Mouse (Mus musculus): ENCODE data around the gene Fuz. TPM values are rescaled to one million over a fixed set of nuclear protein-coding genes. Genes with fewer than 3 reads are reported as not detected.

Gene Fuz
- total RNA-seq (2023; ENCODE audit: inconsistent age) = 27.8 to 31.0 TPM (median 29.5 TPM) in 4 replicates

GRCm38 (mm10) chr7:44895593-44896434, at the start of gene Fuz:
Gene Fuz, plus strand, starts transcription at chr7:44896079.

DNA sequence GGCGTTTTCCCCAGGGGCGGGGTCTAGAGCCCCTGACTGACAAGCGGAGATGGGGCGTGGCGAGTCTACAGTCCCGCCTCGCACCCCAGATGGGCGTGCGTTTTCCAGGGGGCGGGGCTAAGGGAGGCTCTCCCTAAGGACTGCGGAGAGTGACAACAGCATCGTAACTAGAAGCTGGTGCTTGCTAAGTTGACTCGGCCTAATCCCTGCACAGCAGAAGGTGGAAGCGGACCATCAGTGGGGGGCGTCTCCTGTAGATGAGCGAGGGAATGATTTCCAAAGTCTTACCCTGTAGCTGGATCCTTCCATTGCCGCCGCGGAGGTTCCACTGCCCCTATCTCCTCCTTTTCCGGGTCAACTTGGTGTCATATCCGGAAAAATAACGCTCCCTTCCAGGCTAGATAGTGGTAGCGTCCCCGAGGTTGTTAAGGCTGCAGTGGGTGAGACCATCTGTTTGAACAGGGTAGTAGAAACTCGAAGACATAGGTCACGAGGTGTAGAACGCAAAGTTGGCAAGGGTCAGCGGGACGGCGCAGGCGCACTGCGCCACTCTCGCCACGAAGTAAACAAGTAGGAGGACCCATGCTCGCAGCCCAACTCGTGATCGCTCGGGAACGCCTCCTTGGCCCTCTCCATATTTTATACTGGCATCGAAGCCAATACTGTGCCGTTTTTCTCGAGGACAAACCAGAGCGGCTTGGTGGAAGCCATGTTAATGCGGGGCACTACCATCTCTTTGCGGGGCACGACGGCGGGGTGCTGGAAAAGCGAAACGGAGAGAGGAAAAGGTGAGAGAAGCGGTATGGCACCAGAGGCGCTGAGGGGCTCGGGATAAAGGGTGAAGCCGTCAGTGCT, 47.1 kb upstream of the Fuz start, which contains the start of the genes Akt1s1 and Tbc1d17:
TSS of gene Akt1s1 (plus strand) at position 431 of the 855 bp plus-strand sequence.
TSS of gene Tbc1d17 (minus strand) at position 519 of the 855 bp plus-strand sequence.

GRCm38 (mm10) chr7:44857042-44857552, 38.8 kb upstream of the Fuz start, which contains the start of gene Pnkp:
Gene Pnkp, plus strand, starts transcription at chr7:44857139.

DNA sequence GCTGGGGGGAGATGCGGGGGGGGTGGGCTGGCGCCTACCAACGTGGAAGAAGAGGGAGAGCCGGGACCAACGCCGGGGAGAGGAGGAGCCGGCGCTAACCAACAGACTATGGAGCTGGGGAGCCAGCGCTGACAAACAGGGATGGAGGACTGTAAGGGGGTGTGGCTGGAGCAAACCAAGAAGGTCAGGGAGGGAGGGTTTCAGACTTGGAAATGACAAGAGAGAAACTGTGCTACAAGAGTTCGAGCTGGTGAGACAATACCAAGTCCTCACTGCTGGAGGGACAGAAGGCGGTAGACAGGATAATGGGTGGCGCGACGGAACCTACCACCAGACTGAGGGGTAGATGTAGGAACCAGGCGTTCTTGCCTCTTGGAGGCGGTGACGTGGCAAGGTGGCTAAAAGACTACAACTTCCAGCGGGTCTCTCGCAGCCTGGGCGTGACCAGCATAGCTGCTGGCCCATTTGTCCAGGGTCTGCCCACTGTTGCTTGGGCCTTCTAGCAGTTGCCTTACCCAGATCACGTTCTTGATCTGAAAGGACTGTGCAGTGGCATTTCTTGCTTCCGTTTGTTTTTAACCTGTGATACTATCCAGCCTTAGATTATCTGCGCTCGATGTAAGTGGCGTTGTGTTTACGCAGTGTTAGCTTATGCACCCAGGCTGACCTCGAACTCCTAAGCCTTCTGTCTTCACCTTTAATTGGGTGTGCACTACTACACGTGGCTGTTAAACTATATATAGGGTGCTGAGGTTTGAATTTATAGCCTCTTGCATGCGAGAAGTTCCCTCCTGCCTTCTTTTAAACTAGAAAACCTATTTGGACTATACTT, 26.0 kb upstream of the Fuz start, which contains the start of gene Ptov1:
TSS of gene Ptov1 (minus strand) at position 92 of the 832 bp plus-strand sequence.

GRCm38 (mm10) chr7:44892276-44892921, 3.5 kb upstream of the Fuz start, which contains the start of gene Med25:
Gene Med25, minus strand, starts transcription at chr7:44892712.

GRCm38 (mm10) chr7:44929204-44930151, 33.6 kb downstream of the Fuz start, which contains the start of gene Ap2a1:
Gene Ap2a1, minus strand, starts transcription at chr7:44929496.

GRCm38 (mm10) chr7:44942904-44943303, 47.0 kb downstream of the Fuz start, which contains the start of gene Tsks:
Gene Tsks, plus strand, starts transcription at chr7:44943204.

Other genes starting within 250 kb of the Fuz start
- not detected in 4 replicates for gene Myh14, start 225.2 kb upstream of the Fuz start, total RNA-seq (2023; ENCODE audit: inconsistent age)
- not detected in 4 replicates for gene Izumo2, start 187.3 kb upstream of the Fuz start, total RNA-seq (2023; ENCODE audit: inconsistent age)
- gene Vrk3, start 147.7 kb upstream of the Fuz start, total RNA-seq (2023; ENCODE audit: inconsistent age) = 66.6 to 84.4 TPM (median 73.7 TPM) in 4 replicates
- 2.0 to 3.3 TPM (median 2.6 TPM) in 4 replicates for gene Zfp473, start 145.0 kb upstream of the Fuz start, total RNA-seq (2023; ENCODE audit: inconsistent age)
- 39.5 to 48.7 TPM (median 43.9 TPM) in 4 replicates for gene Nup62, start 80.0 kb upstream of the Fuz start, total RNA-seq (2023; ENCODE audit: inconsistent age)
- gene Il4i1, start 79.7 kb upstream of the Fuz start, total RNA-seq (2023; ENCODE audit: inconsistent age) = 121 to 140 TPM (median 133 TPM) in 4 replicates
- gene Atf5, start 79.4 kb upstream of the Fuz start, total RNA-seq (2023; ENCODE audit: inconsistent age) = 3.8 to 5.1 TPM (median 4.7 TPM) in 4 replicates
- gene Akt1s1, start 47.1 kb upstream of the Fuz start, total RNA-seq (2023; ENCODE audit: inconsistent age) = 32.9 to 46.4 TPM (median 36.3 TPM) in 4 replicates
- 131 to 155 TPM (median 145 TPM) in 4 replicates for gene Tbc1d17, start 47.0 kb upstream of the Fuz start, total RNA-seq (2023; ENCODE audit: inconsistent age)
- gene Pnkp, start 38.9 kb upstream of the Fuz start, total RNA-seq (2023; ENCODE audit: inconsistent age) = 63.0 to 75.3 TPM (median 65.8 TPM) in 4 replicates
- gene Ptov1, start 26.3 kb upstream of the Fuz start, total RNA-seq (2023; ENCODE audit: inconsistent age) = 12.0 to 16.6 TPM (median 14.8 TPM) in 4 replicates
- gene Med25, start 3.4 kb upstream of the Fuz start, total RNA-seq (2023; ENCODE audit: inconsistent age) = 61.5 to 68.3 TPM (median 66.0 TPM) in 4 replicates
- 75.4 to 97.5 TPM (median 90.4 TPM) in 4 replicates for gene Ap2a1, start 33.4 kb downstream of the Fuz start, total RNA-seq (2023; ENCODE audit: inconsistent age)
- not detected in 4 replicates for gene Tsks, start 47.1 kb downstream of the Fuz start, total RNA-seq (2023; ENCODE audit: inconsistent age)
- not detected in 4 replicates for gene Cpt1c, start 78.8 kb downstream of the Fuz start, total RNA-seq (2023; ENCODE audit: inconsistent age)
- gene Prmt1, start 90.5 kb downstream of the Fuz start, total RNA-seq (2023; ENCODE audit: inconsistent age) = 128 to 149 TPM (median 145 TPM) in 4 replicates
- gene Irf3, start 101.6 kb downstream of the Fuz start, total RNA-seq (2023; ENCODE audit: inconsistent age) = 166 to 184 TPM (median 173 TPM) in 4 replicates
- gene Bcl2l12, start 102.6 kb downstream of the Fuz start, total RNA-seq (2023; ENCODE audit: inconsistent age) = 28.2 to 38.2 TPM (median 30.9 TPM) in 4 replicates
- gene Scaf1, start 120.3 kb downstream of the Fuz start, total RNA-seq (2023; ENCODE audit: inconsistent age) = 96.2 to 104 TPM (median 99.7 TPM) in 4 replicates
- gene Rras, start 121.9 kb downstream of the Fuz start, total RNA-seq (2023; ENCODE audit: inconsistent age) = 13.0 to 15.4 TPM (median 14.8 TPM) in 4 replicates
- gene Prr12, start 156.8 kb downstream of the Fuz start, total RNA-seq (2023; ENCODE audit: inconsistent age) = 69.6 to 74.4 TPM (median 71.7 TPM) in 4 replicates
- 55.5 to 60.4 TPM (median 57.4 TPM) in 4 replicates for gene Nosip, start 166.3 kb downstream of the Fuz start, total RNA-seq (2023; ENCODE audit: inconsistent age)
- gene Prrg2, start 166.6 kb downstream of the Fuz start, total RNA-seq (2023; ENCODE audit: inconsistent age) = 3.5 to 5.4 TPM (median 3.8 TPM) in 4 replicates
- 2.0 to 5.7 TPM (median 3.9 TPM) in 4 replicates for gene Rcn3, start 196.1 kb downstream of the Fuz start, total RNA-seq (2023; ENCODE audit: inconsistent age)
- 30.4 to 37.3 TPM (median 33.5 TPM) in 4 replicates for gene Fcgrt, start 207.8 kb downstream of the Fuz start, total RNA-seq (2023; ENCODE audit: inconsistent age)
- gene Rps11, start 228.4 kb downstream of the Fuz start, total RNA-seq (2023; ENCODE audit: inconsistent age) = 2,358 to 2,650 TPM (median 2,499 TPM) in 4 replicates
- gene Rpl13a, start 232.7 kb downstream of the Fuz start, total RNA-seq (2023; ENCODE audit: inconsistent age) = 4,140 to 4,660 TPM (median 4,377 TPM) in 4 replicates
- 0.87 TPM in 1 of 4 replicates, not detected in the others for gene Gm45713, start 240.2 kb downstream of the Fuz start, total RNA-seq (2023; ENCODE audit: inconsistent age)
- gene Flt3l, start 240.4 kb downstream of the Fuz start, total RNA-seq (2023; ENCODE audit: inconsistent age) = 70.7 to 77.9 TPM (median 74.1 TPM) in 4 replicates